Mouse (Mus musculus): ENCODE results near the gene St6galnac3.

St6galnac3 gene

GRCm38 (mm10) chr3:153287564-153287963, 437.4 kb downstream of the St6galnac3 start:
- DNase-seq (ENCODE audit: low spot score in 2 of 2), result no peak

DNA sequence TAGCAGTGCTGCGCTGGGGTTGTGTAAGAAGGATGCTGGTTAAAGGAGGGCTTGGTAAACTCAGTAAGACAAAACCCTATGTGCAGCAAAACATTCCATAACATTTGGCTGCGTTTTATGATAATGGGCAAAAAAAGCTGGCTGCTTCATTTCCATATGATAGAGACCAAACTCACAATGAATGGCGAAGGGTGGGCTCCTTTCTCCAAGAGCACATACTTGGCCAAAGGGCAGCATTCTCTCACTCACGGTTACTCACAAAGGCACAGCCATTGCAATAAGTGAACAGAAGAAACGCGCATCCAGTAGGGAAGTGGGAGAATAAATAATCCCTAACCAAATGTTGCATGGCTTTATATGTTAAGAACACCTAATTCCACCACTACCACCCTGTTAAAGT, 437.9 kb downstream of the St6galnac3 start:
- no peak for DNase-seq (ENCODE audit: low spot score in 2 of 2)

DNA sequence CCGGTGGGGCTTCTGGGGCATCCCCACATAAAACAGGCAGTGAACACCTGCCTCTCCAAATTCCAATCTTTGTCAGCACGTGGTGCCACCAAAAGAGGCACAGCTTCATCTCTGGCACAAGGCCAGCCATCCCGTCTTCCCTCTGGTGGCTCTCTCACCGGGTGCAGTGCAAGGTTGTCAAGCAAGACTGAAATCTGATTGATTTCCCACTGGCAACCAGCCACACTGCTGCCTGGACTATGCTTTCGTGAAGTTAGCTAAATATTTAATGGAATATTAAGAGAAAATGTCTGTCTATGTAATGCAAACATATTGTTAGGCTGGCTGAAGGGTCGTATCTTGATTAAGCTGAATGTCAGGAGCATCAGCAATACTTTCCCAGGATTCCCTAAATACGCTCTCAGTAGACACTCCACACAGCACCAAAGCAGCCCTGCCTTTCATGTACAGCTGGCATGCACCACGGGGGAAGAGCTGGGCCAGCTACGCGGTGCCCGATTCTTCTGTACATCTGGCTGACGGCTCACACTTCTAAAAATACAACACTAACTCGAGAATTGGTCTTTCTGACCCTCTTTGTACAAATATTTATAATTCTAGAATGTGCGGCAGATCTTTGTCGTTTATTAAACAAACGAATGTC, 442.7 kb downstream of the St6galnac3 start:
- DNase-seq (ENCODE audit: low spot score in 2 of 2), result no peak

DNA sequence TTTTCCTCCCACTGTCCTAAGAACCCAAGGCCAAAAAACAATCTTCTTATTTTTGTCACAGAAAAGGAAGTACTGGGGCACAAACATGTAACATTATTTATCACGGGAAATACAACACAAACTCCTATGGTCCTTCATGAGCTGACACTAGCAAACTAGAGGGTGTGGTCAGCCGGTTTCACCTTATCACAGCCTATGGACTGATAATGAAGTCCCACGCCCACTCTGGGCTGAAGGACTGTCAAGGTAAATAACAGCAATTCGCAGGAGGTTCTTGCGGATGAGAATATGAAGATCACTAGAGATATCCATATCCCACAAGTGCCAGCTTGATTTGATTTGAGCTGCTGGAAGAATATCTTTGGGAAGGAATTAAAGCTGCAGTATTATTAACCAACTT, 446.7 kb downstream of the St6galnac3 start:
- DNase-seq (ENCODE audit: low spot score in 2 of 2), result no peak

DNA sequence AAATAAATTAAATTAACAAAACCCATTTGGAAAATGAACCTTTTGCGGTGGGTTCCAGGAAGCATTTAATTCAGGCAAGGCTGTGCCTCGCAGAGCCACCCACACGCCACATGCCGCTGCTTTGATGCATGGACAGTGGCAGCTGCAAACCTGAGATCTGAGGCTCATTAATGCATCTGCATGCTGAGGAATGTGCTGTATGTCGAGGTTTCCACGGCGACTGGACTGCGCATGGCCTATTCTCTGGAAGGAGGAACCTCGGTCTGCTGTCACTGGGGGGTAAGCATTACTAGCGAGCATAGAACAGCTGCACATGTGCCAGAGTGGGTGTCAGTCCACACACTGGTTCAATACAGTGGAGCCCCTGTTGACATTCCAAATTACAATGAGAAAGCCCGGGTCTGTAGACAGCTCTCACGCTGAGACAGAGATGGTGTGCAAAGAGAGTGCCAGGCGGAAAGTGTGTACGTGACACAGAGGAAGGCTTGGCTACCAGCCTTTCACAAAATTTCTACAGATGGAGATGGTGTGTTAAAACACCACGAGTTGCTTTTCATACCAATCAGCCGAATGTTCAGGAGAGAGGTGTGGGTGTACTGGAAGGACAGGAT, 447.5 kb downstream of the St6galnac3 start:
- DNase-seq (ENCODE audit: low spot score in 2 of 2), result no peak

- no peak for DNase-seq (ENCODE audit: low spot score in 2 of 2)
Measured at GRCm38 (mm10) chr3:153276830-153277388, 448.1 kb downstream of the St6galnac3 start.

- no peak for DNase-seq (ENCODE audit: low spot score in 2 of 2)
Measured at GRCm38 (mm10) chr3:153276101-153276829, 448.7 kb downstream of the St6galnac3 start.

- DNase-seq (ENCODE audit: low spot score in 2 of 2), result no peak
Measured at GRCm38 (mm10) chr3:153272241-153272640, 452.7 kb downstream of the St6galnac3 start.

GRCm38 (mm10) chr3:153267397-153267796, 457.6 kb downstream of the St6galnac3 start:
- DNase-seq (ENCODE audit: low spot score in 2 of 2), result no peak

DNA sequence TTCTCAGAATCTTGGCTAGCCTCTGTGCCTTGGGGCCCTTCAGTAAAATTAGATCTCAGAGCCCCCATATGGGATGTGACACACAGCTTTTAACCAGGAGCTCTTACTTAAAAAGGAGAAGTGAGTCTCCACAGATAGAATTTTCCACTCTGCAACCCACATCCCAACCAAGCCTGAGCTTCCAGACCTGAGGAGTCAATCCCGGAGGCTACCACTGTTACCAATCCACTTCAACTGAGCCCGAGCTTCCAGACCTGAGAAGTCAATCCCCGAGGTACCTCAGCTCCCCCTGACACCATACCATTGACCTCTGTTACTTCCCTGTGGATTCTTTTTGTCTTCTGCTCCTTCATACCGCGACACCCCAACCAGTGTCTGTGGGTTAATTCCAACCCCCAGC, 463.0 kb downstream of the St6galnac3 start:
- no peak for DNase-seq (ENCODE audit: low spot score in 2 of 2)

GRCm38 (mm10) chr3:153260225-153260933, 464.6 kb downstream of the St6galnac3 start:
- no peak for DNase-seq (ENCODE audit: low spot score in 2 of 2)

DNA sequence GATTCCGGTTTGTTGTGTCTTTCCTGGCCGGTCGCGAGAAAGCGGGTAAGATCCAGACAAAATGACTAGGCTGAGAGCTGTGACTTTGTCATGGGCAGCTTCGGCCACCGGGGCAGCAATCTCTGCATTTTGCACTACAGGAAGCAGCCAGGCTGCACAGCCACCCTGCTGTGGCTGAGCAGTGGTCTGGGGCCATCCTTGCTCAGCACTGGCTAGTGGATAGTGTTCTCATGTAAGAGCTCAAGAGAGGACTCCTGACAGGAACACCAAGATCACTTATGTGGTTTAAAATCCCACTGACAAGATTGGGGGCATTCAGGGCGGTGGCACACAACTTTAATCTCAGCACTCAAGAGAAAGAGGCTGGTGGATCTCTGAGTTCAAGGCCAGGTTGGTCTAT, 469.1 kb downstream of the St6galnac3 start:
- DNase-seq (ENCODE audit: low spot score in 2 of 2), result no peak

DNA sequence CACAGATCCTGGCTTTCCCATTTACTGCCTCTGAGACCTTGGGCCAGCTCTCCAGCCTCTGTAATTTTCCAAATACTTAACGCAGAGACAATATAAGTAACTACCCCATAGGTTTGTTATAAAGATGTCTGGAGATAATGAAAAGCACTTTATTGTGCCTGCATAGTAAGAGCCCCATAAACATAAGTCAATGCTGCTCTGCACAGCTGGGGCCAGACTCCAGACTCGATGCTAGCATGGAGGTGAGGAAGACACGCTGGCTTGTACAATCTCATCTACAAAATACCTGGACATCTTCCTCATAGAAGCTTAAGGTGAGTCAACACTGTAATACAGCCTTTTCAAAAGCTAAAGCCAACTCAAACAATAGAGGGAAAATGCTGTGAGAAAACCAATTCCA, 473.3 kb downstream of the St6galnac3 start:
- no peak for DNase-seq (ENCODE audit: low spot score in 2 of 2)

GRCm38 (mm10) chr3:153250598-153251257, 474.2 kb downstream of the St6galnac3 start:
- peak; percentile 70 to 86 for DNase-seq (ENCODE audit: low spot score in 2 of 2)

- DNase-seq (ENCODE audit: low spot score in 2 of 2), result no peak
Measured at GRCm38 (mm10) chr3:153248866-153249265, 476.1 kb downstream of the St6galnac3 start.

- DNase-seq (ENCODE audit: low spot score in 2 of 2), result no peak
Measured at GRCm38 (mm10) chr3:153248029-153248428, 476.9 kb downstream of the St6galnac3 start.

DNA sequence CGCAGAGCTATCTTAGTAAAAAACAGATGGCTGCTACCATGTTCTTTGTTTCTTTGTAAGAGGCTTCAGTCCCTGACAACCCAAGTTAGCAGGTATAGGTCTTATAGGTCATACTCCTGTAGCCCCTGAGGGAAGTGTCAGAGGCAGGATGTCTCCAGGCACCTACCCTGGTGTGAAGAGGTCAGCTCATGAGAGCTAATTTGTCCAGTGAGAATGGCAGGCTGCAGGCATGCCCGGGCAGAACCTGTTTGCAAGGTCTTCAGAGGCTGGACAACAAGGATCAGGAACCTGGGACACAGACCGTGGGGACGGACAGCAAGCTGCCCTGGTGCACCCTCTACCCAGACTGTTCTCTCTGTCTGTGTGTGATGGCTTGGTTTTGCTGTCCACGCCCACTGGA, 482.4 kb downstream of the St6galnac3 start:
- DNase-seq (ENCODE audit: low spot score in 2 of 2), result no peak

DNA sequence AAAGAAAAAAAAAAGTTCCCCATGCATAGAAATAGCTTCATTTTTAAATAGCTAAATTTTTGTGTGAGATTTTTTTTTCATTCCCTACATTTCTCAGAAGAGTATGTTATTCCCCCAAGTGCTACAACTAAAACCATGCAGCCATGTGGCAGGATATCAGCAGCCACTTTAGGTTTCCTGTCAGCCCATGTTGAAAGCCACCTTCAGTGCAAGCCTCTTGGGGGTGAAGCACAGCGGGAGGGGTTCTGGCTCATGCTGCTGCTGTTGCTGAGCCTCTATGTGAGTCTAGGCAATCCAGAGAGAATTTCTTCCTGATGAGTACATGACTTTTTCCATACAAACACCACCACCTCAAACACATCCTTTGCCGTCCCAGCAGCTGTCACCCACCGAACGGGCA, 483.8 kb downstream of the St6galnac3 start:
- no peak for DNase-seq (ENCODE audit: low spot score in 2 of 2)

- DNase-seq (ENCODE audit: low spot score in 2 of 2), result no peak
Measured at GRCm38 (mm10) chr3:153240366-153240765, 484.6 kb downstream of the St6galnac3 start.

- no peak for DNase-seq (ENCODE audit: low spot score in 2 of 2)
Measured at GRCm38 (mm10) chr3:153238381-153238780, 486.6 kb downstream of the St6galnac3 start.

- DNase-seq (ENCODE audit: low spot score in 2 of 2), result no peak
Measured at GRCm38 (mm10) chr3:153236262-153236661, 488.7 kb downstream of the St6galnac3 start.
